Mouse (Mus musculus) liver, embryonic 11.5 days (tissue): ENCODE measurements around the gene 4430402I18Rik. TPM values are rescaled to one million over a fixed set of nuclear protein-coding genes. Genes with fewer than 3 reads are reported as not detected.
"Not testable (repeated sequence)": the region's sequence is repeated elsewhere in the genome, so short reads cannot be mapped to it uniquely, and the experiment has no call there.

Source experiments
- ATAC-seq: fragments of 200-750 bp; cut with Nextera tagmentation; replicated peaks from 2 replicates; pipeline ENCODE4 v1.8.0; 2017; ENCODE audit warnings: moderate number of reproducible peaks, mild to moderate bottlenecking, moderate TSS enrichment, moderate library complexity; ENCODE audit not compliant: low FRiP score
- DNase-seq: peaks from one replicate; pipeline ENCODE4 v3.0.0-alpha.2; 2017; ENCODE audit warnings: low spot score
- H3K27ac ChIP-seq: fragments of 300-500 bp; sonication (generic); 2 replicates; pipeline ENCODE4 v1.5.1; 2014; ENCODE audit warnings: mild to moderate bottlenecking, low read depth, low read length, control low read depth
- H3K27me3 ChIP-seq: fragments of 300-500 bp; sonication (generic); replicated peaks from 2 replicates; pipeline ENCODE4 v1.6.1; 2014; ENCODE audit warnings: low read length, mixed read lengths; ENCODE audit not compliant: control insufficient read depth, insufficient read depth
- H3K36me3 ChIP-seq: fragments of 300-500 bp; sonication (generic); 2 replicates; pipeline ENCODE4 v1.6.1; 2014; ENCODE audit warnings: mild to moderate bottlenecking, low read length, moderate library complexity, mixed read lengths; ENCODE audit not compliant: control insufficient read depth, insufficient read depth
- H3K4me1 ChIP-seq: fragments of 300-500 bp; sonication (generic); replicated peaks from 2 replicates; pipeline ENCODE4 v1.6.1; 2014; ENCODE audit warnings: low read length, mixed read lengths; ENCODE audit not compliant: control insufficient read depth, insufficient read depth
- H3K4me2 ChIP-seq: fragments of 300-500 bp; sonication (generic); 2 replicates; pipeline ENCODE4 v1.6.1; 2014; ENCODE audit warnings: mild to moderate bottlenecking, control low read depth, moderate library complexity
- H3K4me3 ChIP-seq: fragments of 300-500 bp; sonication (generic); 2 replicates; pipeline ENCODE4 v1.5.1; 2014; ENCODE audit warnings: low read depth, low read length, control low read depth
- H3K9ac ChIP-seq: fragments of 300-500 bp; sonication (generic); 2 replicates; pipeline ENCODE4 v1.6.1; 2014; ENCODE audit warnings: low read depth, low read length, control low read depth
- H3K9me3 ChIP-seq: fragments of 300-500 bp; sonication (generic); 2 replicates; pipeline ENCODE4 v1.6.1; 2016; ENCODE audit warnings: low read length, inconsistent platforms, mixed read lengths; ENCODE audit not compliant: control insufficient read depth
- WGBS: fragments of 180-500 bp; shearing (Covaris S2); extraction: QIAGEN DNeasy Blood & Tissue Kit; methylation state at CpG from one replicate; pipeline ENCODE4 v1.1.7; 2014; 5-methylcytosine and 5-hydroxymethylcytosine counted together
- polyA plus RNA-seq: library from polyadenylated mRNA; unstranded; fragments of >200 nt; fragmentation: Nextera tagmentation; extraction: Ambion mirVana; gene quantifications from 2 replicates; pipeline ENCODE4 v1.2.1, GENCODE M21; 2014

Gene 4430402I18Rik
- polyA plus RNA-seq, 1 experiment from 2014 or later, result 0.70 TPM

- ATAC-seq, H3K27me3 ChIP-seq, H3K9me3 ChIP-seq, H3K27ac ChIP-seq, H3K4me1 ChIP-seq, DNase-seq, H3K4me3 ChIP-seq, H3K4me2 ChIP-seq, H3K9ac ChIP-seq: not testable (repeated sequence)
- peaks cover 10% of the 10 kb centered on the region for H3K36me3 ChIP-seq
- 96% methylated on average over 16 of the region's 16 CpGs for WGBS
Observed at GRCm38 (mm10) chr19:29000321-29000720, 32.7 kb upstream of the 4430402I18Rik start.

DNA sequence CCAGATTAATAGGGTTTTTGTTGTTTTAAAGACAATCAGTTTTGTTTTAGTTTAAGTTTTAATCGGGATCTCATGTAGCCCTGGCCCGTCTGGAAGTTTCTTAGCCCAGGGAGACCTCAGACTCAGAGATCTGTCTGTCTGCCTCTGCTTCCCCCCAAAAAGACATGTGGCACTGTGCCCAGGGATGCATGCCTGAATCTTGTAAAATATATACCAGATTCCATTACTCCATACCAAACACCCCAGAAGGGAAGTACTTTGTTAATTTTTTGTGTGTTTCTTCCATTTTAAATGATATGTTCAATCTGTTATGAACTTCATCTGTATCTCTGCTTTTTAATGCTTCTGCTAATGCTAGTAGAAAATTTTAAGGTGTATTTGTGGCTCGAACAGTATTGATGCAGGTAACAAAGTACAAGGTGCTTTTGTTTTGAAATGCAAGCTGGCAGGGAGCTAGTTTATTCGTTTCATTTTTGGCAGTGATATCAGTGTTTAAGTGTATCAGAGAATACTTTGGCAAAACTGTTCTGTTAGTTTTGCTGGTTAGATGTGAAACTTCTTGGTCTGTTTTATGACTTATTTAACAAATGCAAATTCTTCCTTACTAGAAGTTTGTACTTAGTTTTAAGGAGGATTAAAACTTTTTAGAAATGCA, 30.5 kb upstream of the 4430402I18Rik start:
- Histone ChIP-seq H3K27me3 (no peaks in the 10 kb centered on the region), H3K4me2 (no peak overlapping the region), H3K9ac (no peak overlapping the region), H3K9me3 (no peaks in the 10 kb centered on the region), H3K27ac (no peak overlapping the region), H3K4me1 (no peaks in the 10 kb centered on the region), H3K4me3 (no peak overlapping the region), H3K36me3 (peaks cover 19% of the 10 kb centered on the region)
- DNase-seq (no peak), ATAC-seq (no peak)
- WGBS, result 91% methylated on average over 4 of the region's 4 CpGs

- Histone ChIP-seq H3K9ac (no peak overlapping the region), H3K4me1 (peaks cover 9% of the 10 kb centered on the region), H3K27me3 (no peaks in the 10 kb centered on the region), H3K27ac (no peak overlapping the region), H3K9me3 (no peaks in the 10 kb centered on the region), H3K36me3 (peaks cover 17% of the 10 kb centered on the region), H3K4me2 (no peak overlapping the region), H3K4me3 (no peak overlapping the region)
- 69% methylated on average over 5 of the region's 5 CpGs for WGBS
- no peak for DNase-seq
- ATAC-seq, result no peak
Observed at GRCm38 (mm10) chr19:28995366-28995765, 27.8 kb upstream of the 4430402I18Rik start.

GRCm38 (mm10) chr19:28994870-28995269, 27.3 kb upstream of the 4430402I18Rik start:
- H3K4me3 ChIP-seq, result no peak overlapping the region
- no peaks in the 10 kb centered on the region for H3K27me3 ChIP-seq
- DNase-seq (no peak), ATAC-seq (no peak)
- H3K9ac ChIP-seq, result no peak overlapping the region
- H3K4me1 ChIP-seq, result peaks cover 9% of the 10 kb centered on the region
- H3K4me2 ChIP-seq, result no peak overlapping the region
- 89% methylated on average over 7 of the region's 7 CpGs for WGBS
- no peak overlapping the region for H3K27ac ChIP-seq
- no peaks in the 10 kb centered on the region for H3K9me3 ChIP-seq
- H3K36me3 ChIP-seq, result peaks cover 14% of the 10 kb centered on the region

DNA sequence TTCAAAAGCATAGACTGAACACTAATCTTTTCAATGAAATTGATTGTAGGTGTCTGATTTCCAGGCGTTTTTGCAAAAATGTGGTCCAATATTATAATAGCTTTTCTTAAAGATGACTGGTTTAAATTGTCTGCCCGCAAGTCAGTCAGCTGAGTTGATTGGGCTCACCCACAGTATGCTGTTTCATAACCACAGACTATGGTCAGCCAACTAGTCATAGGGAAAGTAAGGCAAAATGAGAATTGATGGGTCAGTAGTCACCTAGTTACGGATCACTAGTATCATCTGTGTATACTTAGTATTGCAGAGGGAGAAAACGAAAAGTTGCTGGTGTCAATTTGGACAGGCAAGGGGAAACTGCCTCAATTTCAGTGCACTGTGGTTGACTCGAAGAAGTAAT, 23.8 kb upstream of the 4430402I18Rik start:
- H3K4me1 ChIP-seq, result peaks cover 12% of the 10 kb centered on the region
- peaks cover 10% of the 10 kb centered on the region; the same call in 1 of the 2 replicates for H3K36me3 ChIP-seq
- 60% methylated on average over 5 of the region's 5 CpGs for WGBS
- no peak for ATAC-seq
- no peaks in the 10 kb centered on the region for H3K27me3 ChIP-seq
- DNase-seq, result no peak
- H3K9me3 ChIP-seq, result no peaks in the 10 kb centered on the region
- H3K4me2 ChIP-seq, result peak overlapping the region; percentile 86
- H3K4me3 ChIP-seq, result peak overlapping the region; percentile 84
- H3K27ac ChIP-seq, result 0 out of 2 replicates have a peak overlapping the region, but pooled peaks have one; percentile 80
- peak overlapping the region; percentile 92 for H3K9ac ChIP-seq

DNA sequence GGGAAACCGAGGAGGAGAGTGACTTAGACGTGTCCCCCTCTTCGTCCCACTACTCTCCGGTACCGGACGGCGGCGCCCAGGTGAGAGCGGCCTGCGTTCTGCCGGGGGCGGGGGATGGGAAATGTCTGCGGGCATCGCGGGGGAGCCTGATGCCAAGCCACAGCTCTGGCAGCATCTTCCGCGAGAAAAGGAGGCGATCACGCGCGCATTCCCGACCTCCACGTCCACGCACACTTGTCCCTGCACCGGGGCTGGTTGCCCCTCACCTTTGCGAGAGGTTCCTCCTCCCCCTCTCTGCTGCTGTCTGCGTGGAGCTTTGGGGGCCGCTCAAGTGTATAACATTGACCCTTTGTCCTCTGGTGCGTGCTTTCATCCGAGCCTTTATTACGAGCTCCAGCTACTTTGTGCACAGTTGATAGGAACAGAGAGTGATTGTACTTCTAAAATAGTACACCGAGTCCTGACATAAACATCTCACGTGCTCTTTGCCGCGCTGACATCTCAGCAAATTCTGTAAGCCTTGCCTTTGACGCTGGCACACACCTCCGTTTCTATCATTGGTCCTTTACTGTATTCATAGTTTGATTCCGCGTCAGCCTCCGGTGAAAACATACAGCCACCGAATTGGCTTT, 23.1 kb upstream of the 4430402I18Rik start:
- DNase-seq (no peak), ATAC-seq (peak; percentile 37)
- H3K4me2 ChIP-seq, result peak overlapping the region; percentile 86
- H3K36me3 ChIP-seq, result peaks cover 10% of the 10 kb centered on the region; the same call in 1 of the 2 replicates
- H3K9me3 ChIP-seq, result no peaks in the 10 kb centered on the region
- WGBS, result under 1% methylated on average over 38 of the region's 41 CpGs
- peaks cover 12% of the 10 kb centered on the region for H3K4me1 ChIP-seq
- H3K27me3 ChIP-seq, result no peaks in the 10 kb centered on the region
- peak overlapping the region; percentile 80 for H3K27ac ChIP-seq
- peak overlapping the region; percentile 84 for H3K4me3 ChIP-seq
- peak overlapping the region; percentile 92 for H3K9ac ChIP-seq

GRCm38 (mm10) chr19:28990194-28990589, 22.6 kb upstream of the 4430402I18Rik start, which contains the start of gene Cdc37l1:
TSS of gene Cdc37l1 (plus strand) at chr19:28990352.
- H3K27ac ChIP-seq, result peak within 1 kb of the TSS; percentile 80
- H3K9ac ChIP-seq, result peak within 1 kb of the TSS; percentile 92
- peak within 1 kb of the TSS; percentile 84 for H3K4me3 ChIP-seq
- no peaks in the 10 kb centered on the region for H3K27me3 ChIP-seq
- no peaks in the 10 kb centered on the region for H3K9me3 ChIP-seq
- WGBS, result under 1% methylated on average over 37 of the region's 37 CpGs
- DNase-seq (peak; percentile 99), ATAC-seq (peak; percentile 99)
- H3K36me3 ChIP-seq, result peaks cover 7% of the 10 kb centered on the region; the same call in 1 of the 2 replicates
- H3K4me1 ChIP-seq, result peaks cover 12% of the 10 kb centered on the region
- peak within 1 kb of the TSS; percentile 86 for H3K4me2 ChIP-seq

GRCm38 (mm10) chr19:28989515-28989914, 21.9 kb upstream of the 4430402I18Rik start:
- peak overlapping the region; percentile 92 for H3K9ac ChIP-seq
- peaks cover 12% of the 10 kb centered on the region for H3K4me1 ChIP-seq
- H3K27me3 ChIP-seq, result no peaks in the 10 kb centered on the region
- DNase-seq (no peak), ATAC-seq (no peak)
- H3K36me3 ChIP-seq, result peaks cover under 1% of the 10 kb centered on the region; the same call in 1 of the 2 replicates
- peak overlapping the region; percentile 84 for H3K4me3 ChIP-seq
- H3K4me2 ChIP-seq, result peak overlapping the region; percentile 86
- no peaks in the 10 kb centered on the region for H3K9me3 ChIP-seq
- 47% methylated on average over 8 of the region's 8 CpGs for WGBS
- H3K27ac ChIP-seq, result no peak overlapping the region
